Mouse (Mus musculus) G1E (cell line): Measurements from ENCODE around the gene Arl6ip4. TPM values are rescaled to one million over a fixed set of nuclear protein-coding genes. Genes with fewer than 3 reads are reported as not detected.

Experiments used
- ATAC-seq: 2 replicates; pipeline ENCODE4 v1.8.0; 2016; ENCODE audit warnings: mild to moderate bottlenecking; ENCODE audit not compliant: insufficient number of reproducible peaks, poor library complexity, low FRiP score, severe bottlenecking; ENCODE audit errors: extremely low read depth
- DNase-seq: peaks from one replicate; pipeline ENCODE4 v3.0.0; 2012; ENCODE audit warnings: low spot score
- H3K27me3 ChIP-seq: 2 replicates; pipeline ENCODE4 v1.6.1; 2012; ENCODE audit warnings: mild to moderate bottlenecking, low read length, inconsistent platforms; ENCODE audit not compliant: insufficient read depth
- H3K36me3 ChIP-seq: replicated peaks from 2 replicates; pipeline ENCODE3; 2012; ENCODE audit warnings: mild to moderate bottlenecking, inconsistent platforms
- H3K4me1 ChIP-seq: 2 replicates; pipeline ENCODE4 v1.6.1; 2012; ENCODE audit warnings: low read depth, low read length, inconsistent platforms, mixed read lengths; ENCODE audit not compliant: insufficient read depth
- H3K4me3 ChIP-seq: 2 replicates; pipeline ENCODE4 v1.5.1; 2012; ENCODE audit warnings: low read depth, mild to moderate bottlenecking, inconsistent platforms, low read length, moderate library complexity, mixed read lengths
- H3K9me3 ChIP-seq: replicated peaks from 2 replicates; pipeline ENCODE4 v1.6.1; 2012; ENCODE audit warnings: inconsistent platforms
- CTCF ChIP-seq: IDR thresholded peaks from 2 replicates; pipeline ENCODE4 v1.5.1; 2012; ENCODE audit warnings: low read depth, low read length, inconsistent platforms, mixed read lengths
- GATA1 ChIP-seq: IDR thresholded peaks from 2 replicates; pipeline ENCODE4 v1.6.1; 2012; ENCODE audit warnings: borderline replicate concordance, low read length, inconsistent platforms, mixed read lengths
- GATA2 ChIP-seq: IDR thresholded peaks from 2 replicates; pipeline ENCODE4 v1.6.1; 2012; ENCODE audit warnings: low read depth, low read length, inconsistent platforms, borderline replicate concordance
- POLR2AphosphoS5 ChIP-seq: IDR thresholded peaks from 2 replicates; pipeline ENCODE4 v1.6.1; 2012; ENCODE audit warnings: low read depth, low read length, inconsistent platforms; ENCODE audit not compliant: insufficient replicate concordance
- TAL1 ChIP-seq: conservative IDR thresholded peaks from 2 replicates; pipeline ENCODE4 v1.6.1; 2012; ENCODE audit warnings: low read depth, low read length, inconsistent platforms, mixed read lengths
- polyA plus RNA-seq: library from polyadenylated mRNA; stranded (reverse); fragments of >175 nt; gene quantifications from 2 replicates; pipeline ENCODE4 v1.2.3, GENCODE M21; 2012
- total RNA-seq, 2 experiments: library from RNA; stranded (forward) in 1 of 2; stranded (reverse) in 1 of 2; fragments of 200-1000 nt in 1 of 2; fragments of >200 nt in 1 of 2; fragmentation: Nextera tagmentation in 1 of 2; gene quantifications; 2 replicates each; pipeline ENCODE4 v1.2.3; 2014 to 2017

Arl6ip4 gene
- total and polyA plus RNA-seq, 3 experiments, result 31.4 to 76.9 (median 75.7) TPM

DNA sequence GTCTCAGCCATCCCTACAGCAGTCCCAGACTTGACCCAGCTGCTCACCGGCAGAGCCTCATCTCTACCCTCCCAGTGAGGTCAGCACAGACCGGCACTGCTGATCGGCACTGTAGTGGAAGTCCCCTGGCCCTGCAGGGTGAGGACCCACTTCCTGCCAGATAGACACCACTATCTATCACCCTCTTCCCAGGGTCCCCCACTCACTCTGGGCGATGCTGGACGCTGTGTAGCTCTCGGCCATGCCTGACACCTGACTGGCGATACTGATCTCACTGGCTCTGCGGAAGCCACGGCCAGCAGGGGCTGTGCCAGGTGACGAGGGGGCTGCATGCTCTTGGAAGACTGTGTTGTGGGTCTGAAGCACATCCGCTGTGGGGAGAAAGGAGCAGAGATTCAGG, 9.2 kb downstream of the Arl6ip4 start:
- DNase-seq, result no peak
- Histone ChIP-seq H3K36me3 (peaks cover 100% of the 10 kb centered on the region), H3K4me3 (no peak overlapping the region)

GRCm38 (mm10) chr5:124134261-124134660, 18.4 kb downstream of the Arl6ip4 start:
- TF ChIP-seq GATA1 (no peak), GATA2 (no peak), POLR2AphosphoS5 (no peak)
- Histone ChIP-seq H3K36me3 (peaks cover 93% of the 10 kb centered on the region), H3K9me3 (no peaks in the 10 kb centered on the region), H3K4me1 (no peaks in the 10 kb centered on the region; the same call in 1 of the 2 replicates), H3K27me3 (no peaks in the 10 kb centered on the region), H3K4me3 (no peak overlapping the region)
- no peak for ATAC-seq
- DNase-seq, result no peak

More for the DNA sequence above, 9.2 kb downstream of the Arl6ip4 start:
- no peak for ATAC-seq
- Histone ChIP-seq H3K9me3 (no peaks in the 10 kb centered on the region), H3K4me1 (peaks cover 2% of the 10 kb centered on the region; the same call in 1 of the 2 replicates), H3K27me3 (no peaks in the 10 kb centered on the region)
- TF ChIP-seq POLR2AphosphoS5, result no peak
- no peak for TF ChIP-seq CTCF
- TF ChIP-seq GATA1, result no peak
- TF ChIP-seq GATA2, result no peak
- no peak for TF ChIP-seq TAL1

DNA sequence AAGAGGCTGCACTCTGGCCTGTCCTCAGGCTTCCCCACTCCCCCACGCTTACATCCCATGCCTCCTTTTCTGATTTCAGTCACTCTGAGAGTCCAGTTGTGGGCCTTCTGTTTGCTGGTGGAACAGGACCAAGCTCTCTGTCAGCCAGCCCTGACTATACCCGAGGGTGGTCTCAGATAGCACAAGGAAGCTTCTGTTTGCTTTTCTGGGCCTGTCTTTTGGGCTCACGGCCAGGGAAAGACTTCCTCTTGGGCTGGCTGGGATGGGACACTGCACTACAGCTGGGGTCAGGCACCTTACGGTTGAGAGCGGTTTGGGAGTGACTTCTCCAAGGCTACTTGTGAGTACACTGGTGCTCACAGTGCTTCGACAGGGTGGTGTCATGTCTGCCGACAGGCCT, 22.2 kb downstream of the Arl6ip4 start:
- DNase-seq (no peak), ATAC-seq (no peak)
- no peak overlapping the region for H3K4me3 ChIP-seq
- TF ChIP-seq POLR2AphosphoS5, result no peak
- TF ChIP-seq CTCF, result no peak
- no peak for TF ChIP-seq GATA2
- TF ChIP-seq TAL1, result no peak
- H3K27me3 ChIP-seq, result no peaks in the 10 kb centered on the region
- no peaks in the 10 kb centered on the region for H3K4me1 ChIP-seq
- peaks cover 88% of the 10 kb centered on the region for H3K36me3 ChIP-seq
- 0 out of 2 replicates have a peak, but pooled peaks cover 3% of the 10 kb centered on the region for H3K9me3 ChIP-seq

- DNase-seq (no peak), ATAC-seq (no peak)
- TF ChIP-seq POLR2AphosphoS5, result no peak
- no peak for TF ChIP-seq TAL1
- no peak for TF ChIP-seq GATA1
- TF ChIP-seq GATA2, result no peak
- no peak for TF ChIP-seq CTCF
- Histone ChIP-seq H3K4me3 (no peak overlapping the region), H3K27me3 (no peaks in the 10 kb centered on the region), H3K4me1 (no peaks in the 10 kb centered on the region), H3K36me3 (peaks cover 73% of the 10 kb centered on the region), H3K9me3 (no peaks in the 10 kb centered on the region)
Measured at GRCm38 (mm10) chr5:124149028-124149427, 33.1 kb downstream of the Arl6ip4 start.

GRCm38 (mm10) chr5:124150895-124151294, 35.0 kb downstream of the Arl6ip4 start:
- DNase-seq, result no peak
- Histone ChIP-seq H3K27me3 (no peaks in the 10 kb centered on the region), H3K9me3 (no peaks in the 10 kb centered on the region), H3K4me3 (no peak overlapping the region), H3K4me1 (no peaks in the 10 kb centered on the region), H3K36me3 (peaks cover 60% of the 10 kb centered on the region)
- TF ChIP-seq TAL1, result no peak
- no peak for TF ChIP-seq POLR2AphosphoS5
- no peak for TF ChIP-seq GATA2
- no peak for TF ChIP-seq GATA1
- TF ChIP-seq CTCF, result no peak
- no peak for ATAC-seq

DNA sequence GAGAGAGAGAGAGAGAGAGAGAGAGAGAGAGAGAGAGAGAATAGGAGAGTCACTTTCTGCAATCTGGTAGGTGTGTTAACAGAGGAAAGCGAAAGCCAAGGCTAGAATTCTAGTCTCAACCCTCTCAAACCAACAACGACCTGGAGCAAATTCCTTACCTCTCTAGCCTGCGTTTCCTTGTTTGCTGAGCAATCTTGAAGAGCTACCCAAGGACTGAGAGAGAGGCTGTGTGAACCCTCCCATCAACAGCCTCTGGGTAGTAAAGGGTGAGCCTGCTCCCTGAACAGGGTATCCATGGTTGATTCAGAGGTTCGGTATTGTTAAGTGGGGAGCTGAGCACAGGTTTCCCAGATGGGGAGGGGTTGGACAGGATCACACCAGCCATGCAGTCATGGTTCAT, 36.8 kb downstream of the Arl6ip4 start:
- H3K36me3 ChIP-seq, result peaks cover 53% of the 10 kb centered on the region

GRCm38 (mm10) chr5:124155943-124156342, 40.1 kb downstream of the Arl6ip4 start:
- no peak for ATAC-seq
- DNase-seq, result no peak
- no peaks in the 10 kb centered on the region for H3K9me3 ChIP-seq
- no peaks in the 10 kb centered on the region for H3K27me3 ChIP-seq
- no peak overlapping the region for H3K4me3 ChIP-seq
- H3K36me3 ChIP-seq, result peaks cover 38% of the 10 kb centered on the region
- no peak for TF ChIP-seq CTCF
- TF ChIP-seq GATA1, result no peak
- no peak for TF ChIP-seq GATA2
- no peak for TF ChIP-seq POLR2AphosphoS5
- no peak for TF ChIP-seq TAL1
- peaks cover 4% of the 10 kb centered on the region; the same call in 1 of the 2 replicates for H3K4me1 ChIP-seq

More for the DNA sequence above, 36.8 kb downstream of the Arl6ip4 start:
- no peak for TF ChIP-seq GATA2
- no peak for TF ChIP-seq POLR2AphosphoS5
- no peak for TF ChIP-seq GATA1
- no peak for TF ChIP-seq CTCF
- TF ChIP-seq TAL1, result no peak
- H3K27me3 ChIP-seq, result no peaks in the 10 kb centered on the region
- H3K4me3 ChIP-seq, result no peak overlapping the region
- DNase-seq (no peak), ATAC-seq (no peak)
- no peaks in the 10 kb centered on the region for H3K9me3 ChIP-seq
- no peaks in the 10 kb centered on the region for H3K4me1 ChIP-seq
